12 mouse cellular contexts compared by ENCODE assay signal in the genomic region with DNA sequence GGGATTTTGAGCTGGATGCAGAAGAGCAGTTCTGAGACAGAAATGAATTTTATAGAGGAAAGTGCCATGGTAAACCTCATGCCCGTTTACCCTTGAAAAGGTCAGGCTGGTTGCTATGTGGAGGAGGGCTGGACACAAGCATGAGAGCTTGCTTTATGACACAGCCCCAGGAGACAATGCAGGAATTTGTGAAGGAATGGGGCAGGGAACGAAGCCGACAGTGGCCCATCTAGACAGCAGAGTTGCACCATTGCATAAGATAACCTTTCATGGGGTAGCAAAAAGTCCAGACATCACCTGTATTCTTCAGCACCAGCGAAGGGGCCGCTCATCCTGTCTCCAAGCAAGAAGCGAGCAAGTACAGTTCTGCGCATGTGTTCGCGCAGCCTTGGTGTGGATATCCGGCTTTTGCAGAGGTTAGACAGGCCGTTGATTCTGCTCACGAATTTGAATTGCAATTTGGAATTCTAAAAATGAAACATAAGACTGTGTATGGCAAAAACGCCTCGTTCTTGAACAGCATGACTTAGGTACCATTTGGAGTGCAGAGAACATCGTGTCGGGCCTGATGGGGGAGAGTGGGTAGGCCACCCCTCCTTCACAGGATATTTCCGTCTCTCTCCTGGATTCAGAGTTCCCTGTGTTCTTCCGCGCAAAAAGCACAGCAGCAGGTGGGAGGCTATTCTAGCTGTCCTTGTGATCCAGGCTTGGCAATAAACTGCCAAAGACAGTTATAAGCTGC. TPM values are rescaled to one million over a fixed set of nuclear protein-coding genes. Genes with fewer than 3 reads are reported as not detected.
DNase-seq lines count a peak whose midpoint lies in the region; ATAC-seq lines count a peak whose summit lies in the region.
"Had no signal": no experiment of that assay in that cellular context is flagged by ENCODE, and none has a peak within 500 bp of the region (broad histone marks: within the 10 kb centered on the region; RNA-seq: fewer than 3 reads in every experiment).

No protein-coding gene starts in this region.

- no peak overlapping the region for H3K4me3 ChIP-seq in liver, embryonic 12.5 days

- intact Hi-C loops in left cerebral cortex, postnatal 4 days (cut with DNase I) = no loop called here

- H3K9me3 ChIP-seq in liver, embryonic 12.5 days (replicated peaks) = no peaks in the 10 kb centered on the region

- H3K9ac ChIP-seq in liver, embryonic 12.5 days = no peak overlapping the region

- no peak overlapping the region for H3K4me2 ChIP-seq in liver, embryonic 12.5 days

- no peaks in the 10 kb centered on the region for H3K36me3 ChIP-seq in liver, embryonic 12.5 days

- no peak overlapping the region for H3K27ac ChIP-seq in liver, embryonic 12.5 days

- DNase-seq in left cerebral cortex, adult 11 months (ENCODE audit: low spot score) = peak; percentile 71
- DNase-seq in left cerebral cortex, postnatal 4 days = no peak
- DNase-seq in layer of hippocampus, postnatal 10 days (ENCODE audit: low spot score in 2 of 2) = peak; percentile 36 to 37
- DNase-seq in right cerebral cortex, postnatal 25 days = peak; percentile 62
- DNase-seq in cerebellum, adult 9-11 months = no peak
- DNase-seq: adrenal gland, postnatal 10 days; cerebellum, adult 11 months had no signal

- ATAC-seq in frontal cortex, adult (ENCODE audit: low TSS enrichment) = peak; percentile 83
- ATAC-seq in liver, embryonic 12.5 days = no peak
- ATAC-seq: intestine, postnatal 0 days; Patski had no signal

- 79% methylated on average over 19 of the region's 19 CpGs for WGBS in liver, embryonic 12.5 days (ENCODE audit: insufficient replicate concordance)

- H3K4me1 ChIP-seq in liver, embryonic 12.5 days = no peaks in the 10 kb centered on the region

- no peaks in the 10 kb centered on the region for H3K27me3 ChIP-seq in liver, embryonic 12.5 days (replicated peaks)

RNA-seq across cellular contexts. Expression of gene Wipf3, which starts 46.7 kb away (rescaled TPM):
- 10 to 100 TPM; 21.9 to 22.6 TPM for total RNA-seq in left cerebral cortex, postnatal 4 days (2021)
- total RNA-seq in layer of hippocampus, postnatal 10 days (2021) = 100 to 1,000 TPM; 137 to 139 TPM
- polyA plus RNA-seq in liver, embryonic 12.5 days (2016; fragmentation: Nextera tagmentation; extraction: Ambion mirVana) = 0.14 and 0.15 TPM in 2 replicates
- total RNA-seq: megakaryocyte progenitor cell, adult 5-6 weeks had no signal

Comparison
In these comparisons a context has a peak if more than half of its experiments do, and no peak if none do; other contexts are left out.
1. DNase-seq: peak in left cerebral cortex, adult 11 months (single experiment), layer of hippocampus, postnatal 10 days (2 of 2) and right cerebral cortex, postnatal 25 days (single experiment); none in left cerebral cortex, postnatal 4 days (single experiment) and cerebellum, adult 9-11 months (single experiment).
2. RNA of gene Wipf3, which starts 46.7 kb away (total RNA-seq): 137 to 139 TPM in layer of hippocampus, postnatal 10 days; 21.9 to 22.6 TPM in left cerebral cortex, postnatal 4 days; every median in the first group is over 4 times any median in the second.